Mouse (Mus musculus): ENCODE data around the gene 5430419D17Rik. TPM values are rescaled to one million over a fixed set of nuclear protein-coding genes. Genes with fewer than 3 reads are reported as not detected.

The 5430419D17Rik gene
- polyA plus RNA-seq (2015; fragmentation: Nextera tagmentation; extraction: Ambion mirVana): not detected in 2 replicates

DNA sequence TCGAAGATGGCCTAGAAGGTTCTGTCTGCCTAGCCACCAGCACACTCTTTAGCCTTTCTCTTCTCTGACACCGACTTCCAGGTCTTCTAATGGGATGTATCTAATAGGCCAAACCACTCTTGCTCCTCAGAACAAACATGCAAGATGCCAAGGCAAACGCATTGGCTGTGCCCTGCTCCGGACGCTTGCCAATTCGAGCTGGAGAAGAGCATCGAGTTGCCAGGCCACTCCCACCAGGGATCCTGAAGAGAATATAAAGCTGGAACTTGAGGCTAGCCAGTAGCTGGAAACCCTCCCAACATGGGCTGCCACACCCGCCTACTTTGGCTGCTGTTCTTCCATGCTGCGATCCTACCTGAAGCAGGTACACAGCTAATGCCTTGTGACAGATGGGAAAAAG, at the start of gene 5430419D17Rik:
TSS of gene 5430419D17Rik (plus strand) at position 282 of the 400 bp plus-strand sequence.
- Histone ChIP-seq H3K4me1 (no peaks in the 10 kb centered on the region), H3K27ac (replicated peaks) (no peak within 1 kb of the TSS), H3K9ac (replicated peaks) (no peak within 1 kb of the TSS), H3K4me2 (no peak within 1 kb of the TSS), H3K27me3 (replicated peaks) (no peaks in the 10 kb centered on the region), H3K9me3 (replicated peaks) (no peaks in the 10 kb centered on the region), H3K36me3 (no peaks in the 10 kb centered on the region), H3K4me3 (replicated peaks) (no peak within 1 kb of the TSS)
- ATAC-seq (ENCODE audit: low FRiP score): no peak
- 92% methylated on average over 9 of the region's 9 CpGs for WGBS

DNA sequence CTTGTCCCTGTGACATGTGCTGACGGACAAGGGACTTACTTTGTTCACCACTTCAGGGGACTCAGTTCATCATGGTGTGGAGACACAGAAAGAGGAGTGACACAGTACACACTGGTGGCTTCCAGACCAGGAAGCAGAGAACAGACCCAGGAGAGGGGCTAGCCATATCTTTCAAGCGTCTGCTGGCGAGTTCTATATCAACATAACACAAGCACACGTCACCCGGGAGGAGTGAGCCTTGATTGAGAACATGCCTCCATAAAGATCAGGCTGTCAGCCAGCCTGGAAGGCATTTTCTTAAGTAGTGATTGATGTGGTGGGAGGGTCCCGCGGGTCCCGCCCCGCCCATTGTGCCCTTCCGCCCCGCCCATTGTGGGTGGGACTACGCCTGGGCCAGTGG, 44.2 kb upstream of the 5430419D17Rik start:
- WGBS: 69% methylated on average over 12 of the region's 12 CpGs
- Histone ChIP-seq H3K4me3 (replicated peaks) (no peak overlapping the region), H3K4me2 (no peak overlapping the region), H3K36me3 (no peaks in the 10 kb centered on the region), H3K27ac (replicated peaks) (no peak overlapping the region), H3K4me1 (no peaks in the 10 kb centered on the region), H3K9ac (replicated peaks) (no peak overlapping the region), H3K27me3 (replicated peaks) (no peaks in the 10 kb centered on the region), H3K9me3 (replicated peaks) (no peaks in the 10 kb centered on the region)
- ATAC-seq (ENCODE audit: low FRiP score): no peak

DNA sequence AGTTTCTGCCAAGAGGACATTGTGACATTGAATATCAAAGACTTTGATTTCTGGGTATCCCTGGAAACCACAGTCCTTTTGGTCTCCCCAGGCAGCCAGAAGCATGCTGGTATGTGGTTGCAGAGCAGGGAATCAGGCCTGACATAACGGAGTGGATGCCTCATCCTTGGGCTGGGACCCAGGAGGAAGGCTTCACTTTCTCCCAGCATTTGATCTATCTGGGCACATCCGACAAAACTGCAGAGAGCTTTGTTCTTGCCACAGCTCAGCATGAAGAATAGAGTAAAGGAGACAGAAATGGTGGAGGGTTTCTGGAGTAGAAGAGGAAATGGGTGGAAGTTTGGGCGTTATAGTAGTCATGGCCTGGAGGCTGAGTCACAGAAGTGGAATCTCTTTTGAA, 41.0 kb upstream of the 5430419D17Rik start:
- no peak for ATAC-seq (ENCODE audit: low FRiP score)
- 83% methylated on average over 3 of the region's 3 CpGs for WGBS

GRCm38 (mm10) chr7:131146214-131146613, 28.0 kb upstream of the 5430419D17Rik start, which contains the start of gene 4933402N03Rik:
Gene 4933402N03Rik, minus strand, starts transcription at chr7:131146314.
- Histone ChIP-seq H3K4me2 (no peak within 1 kb of the TSS), H3K36me3 (no peaks in the 10 kb centered on the region), H3K27ac (replicated peaks) (no peak within 1 kb of the TSS), H3K9me3 (replicated peaks) (no peaks in the 10 kb centered on the region), H3K27me3 (replicated peaks) (no peaks in the 10 kb centered on the region), H3K4me3 (replicated peaks) (no peak within 1 kb of the TSS), H3K4me1 (no peaks in the 10 kb centered on the region), H3K9ac (replicated peaks) (no peak within 1 kb of the TSS)
- WGBS: 91% methylated on average over 2 of the region's 2 CpGs
- no peak for ATAC-seq (ENCODE audit: low FRiP score)

More for the DNA sequence above, 41.0 kb upstream of the 5430419D17Rik start:
- Histone ChIP-seq H3K9me3 (replicated peaks) (no peaks in the 10 kb centered on the region), H3K4me1 (no peaks in the 10 kb centered on the region), H3K36me3 (no peaks in the 10 kb centered on the region), H3K9ac (replicated peaks) (no peak overlapping the region), H3K4me3 (replicated peaks) (no peak overlapping the region), H3K27me3 (replicated peaks) (no peaks in the 10 kb centered on the region), H3K4me2 (no peak overlapping the region), H3K27ac (replicated peaks) (no peak overlapping the region)

- Histone ChIP-seq H3K27me3 (replicated peaks) (no peaks in the 10 kb centered on the region), H3K27ac (replicated peaks) (no peak overlapping the region), H3K4me3 (replicated peaks) (no peak overlapping the region), H3K36me3 (no peaks in the 10 kb centered on the region), H3K4me2 (no peak overlapping the region), H3K9me3 (replicated peaks) (no peaks in the 10 kb centered on the region), H3K4me1 (no peaks in the 10 kb centered on the region), H3K9ac (replicated peaks) (no peak overlapping the region)
- ATAC-seq (ENCODE audit: low FRiP score): no peak
- 92% methylated on average over 3 of the region's 3 CpGs for WGBS
Observed at GRCm38 (mm10) chr7:131150179-131150578, 24.0 kb upstream of the 5430419D17Rik start.

- no peaks in the 10 kb centered on the region for H3K4me1 ChIP-seq
- 88% methylated on average over 5 of the region's 5 CpGs for WGBS
Observed at GRCm38 (mm10) chr7:131153044-131153443, 21.2 kb upstream of the 5430419D17Rik start.

GRCm38 (mm10) chr7:131162251-131162650, 12.0 kb upstream of the 5430419D17Rik start:
- Histone ChIP-seq H3K4me2 (no peak overlapping the region), H3K27me3 (replicated peaks) (no peaks in the 10 kb centered on the region), H3K4me3 (replicated peaks) (no peak overlapping the region), H3K9me3 (replicated peaks) (no peaks in the 10 kb centered on the region), H3K9ac (replicated peaks) (no peak overlapping the region), H3K27ac (replicated peaks) (no peak overlapping the region), H3K36me3 (no peaks in the 10 kb centered on the region), H3K4me1 (no peaks in the 10 kb centered on the region)
- WGBS: 82% methylated on average over 7 of the region's 7 CpGs
- ATAC-seq (ENCODE audit: low FRiP score): no peak

More at GRCm38 (mm10) chr7:131153044-131153443, 21.2 kb upstream of the 5430419D17Rik start:
- Histone ChIP-seq H3K36me3 (no peaks in the 10 kb centered on the region), H3K4me3 (replicated peaks) (no peak overlapping the region), H3K4me2 (no peak overlapping the region), H3K9ac (replicated peaks) (no peak overlapping the region), H3K9me3 (replicated peaks) (no peaks in the 10 kb centered on the region), H3K27me3 (replicated peaks) (no peaks in the 10 kb centered on the region), H3K27ac (replicated peaks) (no peak overlapping the region)
- ATAC-seq (ENCODE audit: low FRiP score): no peak

DNA sequence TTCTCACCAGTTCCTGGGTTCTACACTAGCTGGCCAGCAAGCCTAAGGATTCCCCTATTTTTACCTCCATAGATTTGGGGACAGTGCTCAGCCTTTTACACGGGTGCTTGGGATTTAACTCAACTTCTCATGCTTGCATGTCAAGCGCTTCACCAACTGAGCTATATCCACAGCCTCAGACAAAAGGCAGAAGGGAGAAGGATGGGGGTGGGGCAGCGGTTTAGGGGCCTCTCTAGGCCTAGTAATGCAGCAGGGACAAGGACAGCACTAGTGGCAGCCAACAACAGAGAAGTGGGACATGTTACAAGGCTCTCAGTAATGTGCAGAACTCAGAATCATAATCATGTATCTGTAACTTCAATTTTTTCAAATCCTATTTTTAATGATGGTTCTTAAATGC, 6.4 kb upstream of the 5430419D17Rik start:
- H3K36me3 ChIP-seq: no peaks in the 10 kb centered on the region
- no peaks in the 10 kb centered on the region for H3K27me3 ChIP-seq (replicated peaks)
- no peaks in the 10 kb centered on the region for H3K9me3 ChIP-seq (replicated peaks)
- H3K27ac ChIP-seq (replicated peaks): no peak overlapping the region
- no peak for ATAC-seq (ENCODE audit: low FRiP score)
- no peak overlapping the region for H3K9ac ChIP-seq (replicated peaks)
- 84% methylated on average over 3 of the region's 3 CpGs for WGBS
- no peak overlapping the region for H3K4me2 ChIP-seq
- H3K4me3 ChIP-seq (replicated peaks): no peak overlapping the region
- H3K4me1 ChIP-seq: no peaks in the 10 kb centered on the region

DNA sequence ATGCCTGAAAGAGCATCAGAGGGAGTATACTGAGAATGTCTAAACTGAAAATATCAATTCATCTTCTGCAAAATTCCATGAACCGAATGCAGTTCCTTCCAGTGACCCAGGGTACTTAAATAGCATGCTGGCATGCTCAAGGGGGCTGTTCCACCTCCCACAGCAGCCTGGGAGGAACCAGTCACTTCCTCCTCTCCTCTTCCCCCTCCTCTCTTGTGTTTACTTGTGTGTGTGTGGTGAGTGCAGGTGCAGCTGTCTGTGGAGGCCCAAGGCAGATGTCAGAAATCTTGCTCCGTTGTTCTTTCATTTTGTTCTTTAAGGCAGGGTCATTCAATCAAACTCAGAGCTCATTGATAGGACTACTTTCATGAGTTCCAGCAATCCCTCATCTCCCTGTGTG, 5.1 kb upstream of the 5430419D17Rik start:
- no peaks in the 10 kb centered on the region for H3K36me3 ChIP-seq
- no peak for ATAC-seq (ENCODE audit: low FRiP score)
- no peaks in the 10 kb centered on the region for H3K4me1 ChIP-seq
- no peak overlapping the region for H3K27ac ChIP-seq (replicated peaks)
- no peak overlapping the region for H3K9ac ChIP-seq (replicated peaks)
- no peaks in the 10 kb centered on the region for H3K9me3 ChIP-seq (replicated peaks)
- 63% methylated on average over 2 of the region's 2 CpGs for WGBS
- H3K4me2 ChIP-seq: no peak overlapping the region
- H3K27me3 ChIP-seq (replicated peaks): no peaks in the 10 kb centered on the region
- no peak overlapping the region for H3K4me3 ChIP-seq (replicated peaks)

DNA sequence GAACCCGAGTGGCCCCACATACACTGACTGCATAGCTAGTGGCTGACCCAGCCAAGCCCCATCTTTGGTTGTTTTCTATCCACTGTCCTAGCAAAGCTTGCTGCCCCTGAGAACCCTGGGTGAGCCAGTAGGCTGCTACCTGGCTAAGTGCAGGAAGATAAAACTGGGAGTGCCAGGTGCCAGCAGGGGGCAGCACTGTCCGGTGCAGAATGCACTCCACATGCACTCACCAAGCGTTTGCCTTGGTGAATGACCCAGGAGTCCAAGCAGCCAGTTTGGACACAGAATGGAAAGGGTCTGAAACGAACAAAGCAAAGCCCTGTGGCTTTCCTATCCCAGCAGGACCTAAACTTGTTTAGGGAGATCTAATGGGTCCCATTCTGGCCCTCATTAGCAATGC, 8.5 kb downstream of the 5430419D17Rik start:
- no peaks in the 10 kb centered on the region for H3K27me3 ChIP-seq (replicated peaks)
- H3K4me3 ChIP-seq (replicated peaks): no peak overlapping the region
- H3K4me1 ChIP-seq: no peaks in the 10 kb centered on the region
- no peak overlapping the region for H3K27ac ChIP-seq (replicated peaks)
- WGBS: 34% methylated on average over 4 of the region's 4 CpGs
- ATAC-seq (ENCODE audit: low FRiP score): no peak
- no peak overlapping the region for H3K9ac ChIP-seq (replicated peaks)
- H3K9me3 ChIP-seq (replicated peaks): no peaks in the 10 kb centered on the region
- H3K36me3 ChIP-seq: no peaks in the 10 kb centered on the region
- H3K4me2 ChIP-seq: no peak overlapping the region

- Histone ChIP-seq H3K36me3 (no peaks in the 10 kb centered on the region), H3K4me2 (no peak overlapping the region), H3K9ac (replicated peaks) (no peak overlapping the region), H3K4me1 (no peaks in the 10 kb centered on the region), H3K27ac (replicated peaks) (no peak overlapping the region), H3K4me3 (replicated peaks) (no peak overlapping the region), H3K9me3 (replicated peaks) (no peaks in the 10 kb centered on the region), H3K27me3 (replicated peaks) (no peaks in the 10 kb centered on the region)
- ATAC-seq (ENCODE audit: low FRiP score): no peak
- 70% methylated on average over 8 of the region's 8 CpGs for WGBS
Observed at GRCm38 (mm10) chr7:131184339-131184738, 10.1 kb downstream of the 5430419D17Rik start.

- ATAC-seq (ENCODE audit: low FRiP score): no peak
- Histone ChIP-seq H3K4me3 (replicated peaks) (no peak overlapping the region), H3K9me3 (replicated peaks) (no peaks in the 10 kb centered on the region), H3K27ac (replicated peaks) (no peak overlapping the region), H3K36me3 (no peaks in the 10 kb centered on the region), H3K27me3 (replicated peaks) (no peaks in the 10 kb centered on the region), H3K4me2 (no peak overlapping the region), H3K9ac (replicated peaks) (no peak overlapping the region), H3K4me1 (no peaks in the 10 kb centered on the region)
- WGBS: 71% methylated on average over 8 of the region's 8 CpGs
Observed at GRCm38 (mm10) chr7:131187047-131187446, 12.8 kb downstream of the 5430419D17Rik start.

DNA sequence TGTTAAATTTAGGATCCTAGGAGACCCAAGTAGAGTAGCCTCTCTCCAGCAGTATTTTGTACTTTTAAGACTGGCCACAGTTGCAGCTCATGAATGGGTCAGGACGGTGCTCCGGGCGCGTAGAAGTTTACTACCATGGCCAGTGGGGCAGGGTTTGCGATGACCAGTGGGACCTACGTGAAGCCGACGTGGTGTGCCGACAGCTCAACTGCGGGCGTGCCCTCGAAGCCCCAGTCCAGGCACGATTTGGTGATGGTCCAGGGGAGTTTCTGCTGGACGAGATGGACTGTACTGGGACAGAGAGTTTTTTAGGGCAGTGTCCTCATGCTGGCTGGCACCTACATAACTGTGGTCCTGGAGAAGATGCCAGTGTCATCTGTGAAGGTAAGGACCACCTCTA, 13.8 kb downstream of the 5430419D17Rik start:
- no peaks in the 10 kb centered on the region for H3K4me1 ChIP-seq
- no peaks in the 10 kb centered on the region for H3K36me3 ChIP-seq
- ATAC-seq (ENCODE audit: low FRiP score): no peak
- H3K4me3 ChIP-seq (replicated peaks): no peak overlapping the region
- H3K9me3 ChIP-seq (replicated peaks): no peaks in the 10 kb centered on the region
- no peak overlapping the region for H3K27ac ChIP-seq (replicated peaks)
- no peak overlapping the region for H3K4me2 ChIP-seq
- no peaks in the 10 kb centered on the region for H3K27me3 ChIP-seq (replicated peaks)
- WGBS: 96% methylated on average over 14 of the region's 14 CpGs
- no peak overlapping the region for H3K9ac ChIP-seq (replicated peaks)

Data from neural tube, embryonic 15.5 days (tissue).